Mouse (Mus musculus): Measurements from ENCODE around the gene Fam183b. TPM values are rescaled to one million over a fixed set of nuclear protein-coding genes. Genes with fewer than 3 reads are reported as not detected.
"Not testable (repeated sequence)": the region's sequence is repeated elsewhere in the genome, so short reads cannot be mapped to it uniquely, and the experiment has no call there.

Fam183b gene
- total and polyA plus RNA-seq, 2 experiments from 2014 or later: 2.6 to 17.3 TPM

- 93% methylated on average over 2 of the region's 2 CpGs for WGBS
- no peak within 1 kb of the TSS for H3K4me3 ChIP-seq (ENCODE audit: low read depth, low read length)
Measured at GRCm38 (mm10) chr11:58752434-58752833, 49.3 kb downstream of the Fam183b start, which contains the start of gene Olfr316. Gene Olfr316 (plus strand): TSS chr11:58752734.

GRCm38 (mm10) chr11:58751096-58751495, 50.7 kb downstream of the Fam183b start:
- not testable (repeated sequence) for ATAC-seq (ENCODE audit: low FRiP score); H3K4me3 ChIP-seq (ENCODE audit: low read depth, low read length); H3K9me3 ChIP-seq (ENCODE audit: low read length); H3K9ac ChIP-seq (replicated peaks; ENCODE audit: low read length, poor library complexity, severe bottlenecking); H3K4me2 ChIP-seq (ENCODE audit: low read depth, low read length, poor library complexity, severe bottlenecking); DNase-seq (ENCODE audit: low spot score); H3K27ac ChIP-seq (ENCODE audit: low read depth, low read length); H3K4me1 ChIP-seq (ENCODE audit: insufficient read depth, low read length); H3K27me3 ChIP-seq (ENCODE audit: insufficient read depth, low read length); H3K36me3 ChIP-seq (ENCODE audit: insufficient read depth, low read length)
- WGBS: 95% methylated on average over 18 of the region's 18 CpGs

More at GRCm38 (mm10) chr11:58752434-58752833, 49.3 kb downstream of the Fam183b start, which contains the start of gene Olfr316:
- TF ChIP-seq CTCF (IDR thresholded peaks at IDR 0.05): no peak
- Histone ChIP-seq H3K4me2 (ENCODE audit: low read depth, low read length, poor library complexity, severe bottlenecking) (no peak within 1 kb of the TSS), H3K36me3 (ENCODE audit: insufficient read depth, low read length) (no peaks in the 10 kb centered on the region), H3K4me1 (ENCODE audit: insufficient read depth, low read length) (no peaks in the 10 kb centered on the region), H3K27me3 (ENCODE audit: insufficient read depth, low read length) (no peaks in the 10 kb centered on the region), H3K9ac (replicated peaks; ENCODE audit: low read length, poor library complexity, severe bottlenecking) (no peak within 1 kb of the TSS), H3K9me3 (ENCODE audit: low read length) (no peaks in the 10 kb centered on the region), H3K27ac (ENCODE audit: low read depth, low read length) (no peak within 1 kb of the TSS)
- no peak for DNase-seq (ENCODE audit: low spot score)
- ATAC-seq (ENCODE audit: low FRiP score): no peak

Other genes with a start within 250 kb of the Fam183b start
- not detected in 2 replicates for gene Olfr328, start 246.3 kb downstream of the Fam183b start, total RNA-seq (2014; rRNA removed)
- not detected in 2 replicates for gene Olfr328, start 246.3 kb downstream of the Fam183b start, polyA plus RNA-seq (2015; fragmentation: Nextera tagmentation; extraction: Ambion mirVana)
- not detected in 2 replicates for gene Olfr224, start 231.4 kb downstream of the Fam183b start, total RNA-seq (2014; rRNA removed)
- not detected in 2 replicates for gene Olfr224, start 231.4 kb downstream of the Fam183b start, polyA plus RNA-seq (2015; fragmentation: Nextera tagmentation; extraction: Ambion mirVana)
- gene Olfr325, start 224.2 kb downstream of the Fam183b start, total RNA-seq (2014; rRNA removed): not detected in 2 replicates
- not detected in 2 replicates for gene Olfr325, start 224.2 kb downstream of the Fam183b start, polyA plus RNA-seq (2015; fragmentation: Nextera tagmentation; extraction: Ambion mirVana)
- gene Olfr324, start 206.8 kb downstream of the Fam183b start, total RNA-seq (2014; rRNA removed): 0.28 and 0.49 TPM in 2 replicates
- gene Olfr324, start 206.8 kb downstream of the Fam183b start, polyA plus RNA-seq (2015; fragmentation: Nextera tagmentation; extraction: Ambion mirVana): 0.04 and 0.05 TPM in 2 replicates
- not detected in 2 replicates for gene 2210407C18Rik, start 185.9 kb downstream of the Fam183b start, total RNA-seq (2014; rRNA removed)
- gene 2210407C18Rik, start 185.9 kb downstream of the Fam183b start, polyA plus RNA-seq (2015; fragmentation: Nextera tagmentation; extraction: Ambion mirVana): not detected in 2 replicates
- 0.16 TPM in 1 of 2 replicates, not detected in the other for gene Olfr323, start 171.5 kb downstream of the Fam183b start, total RNA-seq (2014; rRNA removed)
- not detected in 2 replicates for gene Olfr323, start 171.5 kb downstream of the Fam183b start, polyA plus RNA-seq (2015; fragmentation: Nextera tagmentation; extraction: Ambion mirVana)
- 0.22 and 0.76 TPM in 2 replicates for gene Trim58, start 161.5 kb downstream of the Fam183b start, total RNA-seq (2014; rRNA removed)
- 0.20 and 0.38 TPM in 2 replicates for gene Trim58, start 161.5 kb downstream of the Fam183b start, polyA plus RNA-seq (2015; fragmentation: Nextera tagmentation; extraction: Ambion mirVana)
- gene Olfr322, start 143.2 kb downstream of the Fam183b start, total RNA-seq (2014; rRNA removed): not detected in 2 replicates
- gene Olfr322, start 143.2 kb downstream of the Fam183b start, polyA plus RNA-seq (2015; fragmentation: Nextera tagmentation; extraction: Ambion mirVana): not detected in 2 replicates
- gene Olfr320, start 120.9 kb downstream of the Fam183b start, total RNA-seq (2014; rRNA removed): not detected in 2 replicates
- gene Olfr320, start 120.9 kb downstream of the Fam183b start, polyA plus RNA-seq (2015; fragmentation: Nextera tagmentation; extraction: Ambion mirVana): not detected in 2 replicates
- gene Olfr319, start 102.8 kb downstream of the Fam183b start, total RNA-seq (2014; rRNA removed): not detected in 2 replicates
- not detected in 2 replicates for gene Olfr319, start 102.8 kb downstream of the Fam183b start, polyA plus RNA-seq (2015; fragmentation: Nextera tagmentation; extraction: Ambion mirVana)
- gene Olfr318, start 77.9 kb downstream of the Fam183b start, total RNA-seq (2014; rRNA removed): not detected in 2 replicates
- not detected in 2 replicates for gene Olfr318, start 77.9 kb downstream of the Fam183b start, polyA plus RNA-seq (2015; fragmentation: Nextera tagmentation; extraction: Ambion mirVana)
- gene Olfr317, start 62.7 kb downstream of the Fam183b start, total RNA-seq (2014; rRNA removed): 0.11 and 0.14 TPM in 2 replicates
- gene Olfr317, start 62.7 kb downstream of the Fam183b start, polyA plus RNA-seq (2015; fragmentation: Nextera tagmentation; extraction: Ambion mirVana): 0.12 and 0.15 TPM in 2 replicates
- gene Olfr316, start 49.2 kb downstream of the Fam183b start, total RNA-seq (2014; rRNA removed): not detected in 2 replicates
- gene Olfr316, start 49.2 kb downstream of the Fam183b start, polyA plus RNA-seq (2015; fragmentation: Nextera tagmentation; extraction: Ambion mirVana): not detected in 2 replicates
- gene Olfr315, start 28.8 kb downstream of the Fam183b start, total RNA-seq (2014; rRNA removed): not detected in 2 replicates
- not detected in 2 replicates for gene Olfr315, start 28.8 kb downstream of the Fam183b start, polyA plus RNA-seq (2015; fragmentation: Nextera tagmentation; extraction: Ambion mirVana)
- not detected in 2 replicates for gene Olfr314, start 19.0 kb downstream of the Fam183b start, total RNA-seq (2014; rRNA removed)
- gene Olfr314, start 19.0 kb downstream of the Fam183b start, polyA plus RNA-seq (2015; fragmentation: Nextera tagmentation; extraction: Ambion mirVana): not detected in 2 replicates
- not detected in 2 replicates for gene Olfr313, start 13.0 kb upstream of the Fam183b start, total RNA-seq (2014; rRNA removed)
- not detected in 2 replicates for gene Olfr313, start 13.0 kb upstream of the Fam183b start, polyA plus RNA-seq (2015; fragmentation: Nextera tagmentation; extraction: Ambion mirVana)
- not detected in 2 replicates for gene Olfr312, start 27.3 kb upstream of the Fam183b start, total RNA-seq (2014; rRNA removed)
- gene Olfr312, start 27.3 kb upstream of the Fam183b start, polyA plus RNA-seq (2015; fragmentation: Nextera tagmentation; extraction: Ambion mirVana): not detected in 2 replicates
- gene Olfr311, start 37.3 kb upstream of the Fam183b start, total RNA-seq (2014; rRNA removed): not detected in 2 replicates
- gene Olfr311, start 37.3 kb upstream of the Fam183b start, polyA plus RNA-seq (2015; fragmentation: Nextera tagmentation; extraction: Ambion mirVana): not detected in 2 replicates
- 13.6 and 20.2 TPM in 2 replicates for gene Gm12258, start 45.2 kb upstream of the Fam183b start, total RNA-seq (2014; rRNA removed)
- gene Gm12258, start 45.2 kb upstream of the Fam183b start, polyA plus RNA-seq (2015; fragmentation: Nextera tagmentation; extraction: Ambion mirVana): 10.5 and 13.5 TPM in 2 replicates
- 10.1 and 14.9 TPM in 2 replicates for gene 2810021J22Rik, start 65.3 kb upstream of the Fam183b start, total RNA-seq (2014; rRNA removed)
- 6.8 and 7.4 TPM in 2 replicates for gene 2810021J22Rik, start 65.3 kb upstream of the Fam183b start, polyA plus RNA-seq (2015; fragmentation: Nextera tagmentation; extraction: Ambion mirVana)
- gene Zfp39, start 102.3 kb upstream of the Fam183b start, total RNA-seq (2014; rRNA removed): 9.1 and 9.5 TPM in 2 replicates
- 5.3 and 7.5 TPM in 2 replicates for gene Zfp39, start 102.3 kb upstream of the Fam183b start, polyA plus RNA-seq (2015; fragmentation: Nextera tagmentation; extraction: Ambion mirVana)
- 0.16 and 0.24 TPM in 2 replicates for gene Btnl10, start 115.9 kb upstream of the Fam183b start, total RNA-seq (2014; rRNA removed)
- not detected in 2 replicates for gene Btnl10, start 115.9 kb upstream of the Fam183b start, polyA plus RNA-seq (2015; fragmentation: Nextera tagmentation; extraction: Ambion mirVana)
- 925 and 964 TPM in 2 replicates for gene Rnf187, start 137.0 kb upstream of the Fam183b start, total RNA-seq (2014; rRNA removed)
- gene Rnf187, start 137.0 kb upstream of the Fam183b start, polyA plus RNA-seq (2015; fragmentation: Nextera tagmentation; extraction: Ambion mirVana): 700 and 703 TPM in 2 replicates
- 552 and 1,117 TPM in 2 replicates for gene Hist3h2ba, start 147.0 kb upstream of the Fam183b start, total RNA-seq (2014; rRNA removed)
- 114 and 126 TPM in 2 replicates for gene Hist3h2ba, start 147.0 kb upstream of the Fam183b start, polyA plus RNA-seq (2015; fragmentation: Nextera tagmentation; extraction: Ambion mirVana)
- gene Hist3h2a, start 152.7 kb upstream of the Fam183b start, total RNA-seq (2014; rRNA removed): 163 and 242 TPM in 2 replicates
- gene Hist3h2a, start 152.7 kb upstream of the Fam183b start, polyA plus RNA-seq (2015; fragmentation: Nextera tagmentation; extraction: Ambion mirVana): 42.0 and 46.2 TPM in 2 replicates
- gene Trim17, start 152.7 kb upstream of the Fam183b start, total RNA-seq (2014; rRNA removed): 2.2 and 6.2 TPM in 2 replicates
- 0.67 and 0.72 TPM in 2 replicates for gene Trim17, start 152.7 kb upstream of the Fam183b start, polyA plus RNA-seq (2015; fragmentation: Nextera tagmentation; extraction: Ambion mirVana)
- gene Trim11, start 176.1 kb upstream of the Fam183b start, total RNA-seq (2014; rRNA removed): 23.7 and 27.8 TPM in 2 replicates
- 15.2 and 16.5 TPM in 2 replicates for gene Trim11, start 176.1 kb upstream of the Fam183b start, polyA plus RNA-seq (2015; fragmentation: Nextera tagmentation; extraction: Ambion mirVana)

Measured in midbrain, postnatal 0 days (tissue).